Mouse (Mus musculus) heart, embryonic 13.5 days (tissue): ENCODE results near the gene Appbp2. TPM values are rescaled to one million over a fixed set of nuclear protein-coding genes. Genes with fewer than 3 reads are reported as not detected.

Experiments
- ATAC-seq: fragments of 200-750 bp; cut with Nextera tagmentation; 2 replicates; pipeline ENCODE4 v1.8.0; 2017; ENCODE audit warnings: moderate TSS enrichment; ENCODE audit not compliant: insufficient number of reproducible peaks, low FRiP score, low TSS enrichment; ENCODE audit errors: extremely low read depth
- H3K27ac ChIP-seq: fragments of 300-500 bp; sonication (generic); replicated peaks from 2 replicates; pipeline ENCODE4 v1.5.1; 2015; ENCODE audit warnings: moderate library complexity, mild to moderate bottlenecking, inconsistent platforms
- H3K27me3 ChIP-seq: fragments of 300-500 bp; sonication (generic); replicated peaks from 2 replicates; pipeline ENCODE4 v1.6.1; 2015; ENCODE audit warnings: mild to moderate bottlenecking, inconsistent platforms
- H3K36me3 ChIP-seq: fragments of 300-500 bp; sonication (generic); 2 replicates; pipeline ENCODE4 v1.6.1; 2015; ENCODE audit warnings: mild to moderate bottlenecking, inconsistent platforms
- H3K4me1 ChIP-seq: fragments of 300-500 bp; sonication (generic); 2 replicates; pipeline ENCODE4 v1.6.1; 2015; ENCODE audit warnings: inconsistent platforms
- H3K4me2 ChIP-seq: fragments of 300-500 bp; sonication (generic); 2 replicates; pipeline ENCODE4 v1.6.1; 2015; ENCODE audit warnings: inconsistent platforms, mild to moderate bottlenecking, moderate library complexity
- H3K4me3 ChIP-seq: fragments of 300-500 bp; sonication (generic); 2 replicates; pipeline ENCODE4 v1.5.1; 2015; ENCODE audit warnings: moderate library complexity, mild to moderate bottlenecking, inconsistent platforms
- H3K9ac ChIP-seq: fragments of 300-500 bp; sonication (generic); 2 replicates; pipeline ENCODE4 v1.6.1; 2015; ENCODE audit warnings: inconsistent platforms, mild to moderate bottlenecking, moderate library complexity
- H3K9me3 ChIP-seq: fragments of 300-500 bp; sonication (generic); 2 replicates; pipeline ENCODE4 v1.6.1; 2016; ENCODE audit warnings: inconsistent platforms
- WGBS: fragments of 180-500 bp; shearing (Covaris S2); methylation state at CpG from one replicate; pipeline ENCODE4 v1.1.7; 2015; ENCODE audit warnings: mixed read lengths; 5-methylcytosine and 5-hydroxymethylcytosine counted together
- polyA plus RNA-seq: library from polyadenylated mRNA; unstranded; fragments of >200 nt; fragmentation: Nextera tagmentation; extraction: Ambion mirVana; gene quantifications from 2 replicates; pipeline ENCODE4 v1.2.1, GENCODE M21; 2015

The Appbp2 gene
- polyA plus RNA-seq, 1 experiment from 2014 or later, result 35.7 TPM

GRCm38 (mm10) chr11:85255471-85256027 is 20.6 kb upstream of the Appbp2 start:
- Histone ChIP-seq H3K36me3 (no peaks in the 10 kb centered on the region), H3K9me3 (no peaks in the 10 kb centered on the region), H3K4me1 (peaks cover 5% of the 10 kb centered on the region), H3K27ac (no peak overlapping the region), H3K4me2 (no peak overlapping the region), H3K27me3 (no peaks in the 10 kb centered on the region), H3K4me3 (no peak overlapping the region), H3K9ac (0 out of 2 replicates have a peak overlapping the region, but pooled peaks have one; percentile 40)
- WGBS, result 11% methylated on average over 3 of the region's 3 CpGs
- ATAC-seq, result no peak

- no peak overlapping the region for H3K9ac ChIP-seq
- ATAC-seq, result no peak
- WGBS, result 71% methylated on average over 7 of the region's 7 CpGs
- no peaks in the 10 kb centered on the region for H3K27me3 ChIP-seq
- no peak overlapping the region for H3K27ac ChIP-seq
- H3K4me1 ChIP-seq, result peaks cover 5% of the 10 kb centered on the region
- no peaks in the 10 kb centered on the region for H3K36me3 ChIP-seq
- H3K9me3 ChIP-seq, result no peaks in the 10 kb centered on the region
- H3K4me2 ChIP-seq, result no peak overlapping the region
- no peak overlapping the region for H3K4me3 ChIP-seq
Measured at GRCm38 (mm10) chr11:85253641-85254040, 18.7 kb upstream of the Appbp2 start.

- H3K9me3 ChIP-seq, result no peaks in the 10 kb centered on the region
- ATAC-seq, result no peak
- peaks cover 5% of the 10 kb centered on the region for H3K4me1 ChIP-seq
- no peak overlapping the region for H3K27ac ChIP-seq
- WGBS, result 56% methylated on average over 5 of the region's 5 CpGs
- no peaks in the 10 kb centered on the region for H3K27me3 ChIP-seq
- no peak overlapping the region for H3K9ac ChIP-seq
- H3K4me3 ChIP-seq, result no peak overlapping the region
- H3K4me2 ChIP-seq, result no peak overlapping the region
- H3K36me3 ChIP-seq, result no peaks in the 10 kb centered on the region
Measured at GRCm38 (mm10) chr11:85253006-85253405, 18.1 kb upstream of the Appbp2 start.

GRCm38 (mm10) chr11:85251955-85252354 is 17.0 kb upstream of the Appbp2 start:
- no peak for ATAC-seq
- no peak overlapping the region for H3K27ac ChIP-seq
- no peaks in the 10 kb centered on the region for H3K9me3 ChIP-seq
- H3K4me3 ChIP-seq, result no peak overlapping the region
- H3K9ac ChIP-seq, result no peak overlapping the region
- no peaks in the 10 kb centered on the region for H3K27me3 ChIP-seq
- WGBS, result 81% methylated on average over 5 of the region's 5 CpGs
- H3K36me3 ChIP-seq, result no peaks in the 10 kb centered on the region
- no peak overlapping the region for H3K4me2 ChIP-seq
- peaks cover 5% of the 10 kb centered on the region for H3K4me1 ChIP-seq

- 38% methylated on average over 3 of the region's 3 CpGs for WGBS
- H3K27ac ChIP-seq, result no peak overlapping the region
- no peak overlapping the region for H3K4me3 ChIP-seq
- no peaks in the 10 kb centered on the region for H3K36me3 ChIP-seq
- no peaks in the 10 kb centered on the region for H3K9me3 ChIP-seq
- H3K9ac ChIP-seq, result no peak overlapping the region
- H3K4me2 ChIP-seq, result no peak overlapping the region
- no peaks in the 10 kb centered on the region for H3K27me3 ChIP-seq
- peaks cover 3% of the 10 kb centered on the region for H3K4me1 ChIP-seq
- ATAC-seq, result no peak
Measured at GRCm38 (mm10) chr11:85250467-85250866, 15.5 kb upstream of the Appbp2 start.

- ATAC-seq, result no peak
- H3K36me3 ChIP-seq, result no peaks in the 10 kb centered on the region
- no peaks in the 10 kb centered on the region for H3K9me3 ChIP-seq
- H3K27ac ChIP-seq, result no peak overlapping the region
- no peaks in the 10 kb centered on the region for H3K27me3 ChIP-seq
- no peak overlapping the region for H3K4me2 ChIP-seq
- WGBS, result 67% methylated on average over 3 of the region's 3 CpGs
- H3K4me3 ChIP-seq, result no peak overlapping the region
- H3K4me1 ChIP-seq, result no peaks in the 10 kb centered on the region
- H3K9ac ChIP-seq, result no peak overlapping the region
Measured at GRCm38 (mm10) chr11:85249338-85249737, 14.4 kb upstream of the Appbp2 start.

GRCm38 (mm10) chr11:85248151-85248550 is 13.2 kb upstream of the Appbp2 start:
- H3K4me3 ChIP-seq, result no peak overlapping the region
- no peaks in the 10 kb centered on the region for H3K36me3 ChIP-seq
- no peak overlapping the region for H3K4me2 ChIP-seq
- no peaks in the 10 kb centered on the region for H3K27me3 ChIP-seq
- H3K9ac ChIP-seq, result no peak overlapping the region
- no peak for ATAC-seq
- no peak overlapping the region for H3K27ac ChIP-seq
- WGBS, result 89% methylated on average over 2 of the region's 2 CpGs
- H3K9me3 ChIP-seq, result no peaks in the 10 kb centered on the region
- no peaks in the 10 kb centered on the region for H3K4me1 ChIP-seq

GRCm38 (mm10) chr11:85241226-85241625 is 6.3 kb upstream of the Appbp2 start:
- no peaks in the 10 kb centered on the region for H3K4me1 ChIP-seq
- ATAC-seq, result no peak
- H3K27ac ChIP-seq, result no peak overlapping the region
- 84% methylated on average over 8 of the region's 8 CpGs for WGBS
- no peak overlapping the region for H3K9ac ChIP-seq
- H3K4me2 ChIP-seq, result no peak overlapping the region
- no peaks in the 10 kb centered on the region for H3K9me3 ChIP-seq
- peaks cover 9% of the 10 kb centered on the region; the same call in 1 of the 2 replicates for H3K36me3 ChIP-seq
- no peak overlapping the region for H3K4me3 ChIP-seq
- no peaks in the 10 kb centered on the region for H3K27me3 ChIP-seq

GRCm38 (mm10) chr11:85240211-85240610 is 5.3 kb upstream of the Appbp2 start:
- no peaks in the 10 kb centered on the region for H3K27me3 ChIP-seq
- no peaks in the 10 kb centered on the region for H3K9me3 ChIP-seq
- ATAC-seq, result no peak
- peaks cover 9% of the 10 kb centered on the region; the same call in 1 of the 2 replicates for H3K36me3 ChIP-seq
- H3K9ac ChIP-seq, result no peak overlapping the region
- H3K4me3 ChIP-seq, result no peak overlapping the region
- no peak overlapping the region for H3K27ac ChIP-seq
- H3K4me1 ChIP-seq, result peaks cover 4% of the 10 kb centered on the region
- no peak overlapping the region for H3K4me2 ChIP-seq
- WGBS, result 83% methylated on average over 3 of the region's 3 CpGs

GRCm38 (mm10) chr11:85234363-85234989 is 454 bp downstream of the Appbp2 start:
- H3K4me1 ChIP-seq, result peaks cover 14% of the 10 kb centered on the region
- peak overlapping the region; percentile 90 for H3K4me2 ChIP-seq
- peak overlapping the region; percentile 99 for H3K27ac ChIP-seq
- no peaks in the 10 kb centered on the region for H3K27me3 ChIP-seq
- no peaks in the 10 kb centered on the region for H3K9me3 ChIP-seq
- H3K9ac ChIP-seq, result peak overlapping the region; percentile 97
- under 1% methylated on average over 70 of the region's 70 CpGs for WGBS
- peak overlapping the region; percentile 92 for H3K4me3 ChIP-seq
- peaks cover 32% of the 10 kb centered on the region for H3K36me3 ChIP-seq
- ATAC-seq, result peak; percentile 81

GRCm38 (mm10) chr11:85233676-85234210 is 1.2 kb downstream of the Appbp2 start:
- H3K27me3 ChIP-seq, result no peaks in the 10 kb centered on the region
- no peak for ATAC-seq
- peak overlapping the region; percentile 97 for H3K9ac ChIP-seq
- WGBS, result 6% methylated on average over 9 of the region's 9 CpGs
- H3K4me2 ChIP-seq, result peak overlapping the region; percentile 90
- H3K9me3 ChIP-seq, result no peaks in the 10 kb centered on the region
- H3K36me3 ChIP-seq, result peaks cover 29% of the 10 kb centered on the region
- H3K4me1 ChIP-seq, result peaks cover 14% of the 10 kb centered on the region
- H3K4me3 ChIP-seq, result peak overlapping the region; percentile 92
- peak overlapping the region; percentile 99 for H3K27ac ChIP-seq

- no peak overlapping the region for H3K4me2 ChIP-seq
- H3K27ac ChIP-seq, result no peak overlapping the region
- no peak overlapping the region for H3K9ac ChIP-seq
- no peaks in the 10 kb centered on the region for H3K27me3 ChIP-seq
- H3K36me3 ChIP-seq, result peaks cover 24% of the 10 kb centered on the region
- H3K4me1 ChIP-seq, result no peaks in the 10 kb centered on the region; the same call in 1 of the 2 replicates
- 89% methylated on average over 3 of the region's 3 CpGs for WGBS
- no peak for ATAC-seq
- H3K4me3 ChIP-seq, result no peak overlapping the region
- H3K9me3 ChIP-seq, result no peaks in the 10 kb centered on the region
Measured at GRCm38 (mm10) chr11:85223248-85223647, 11.7 kb downstream of the Appbp2 start.
